Mouse (Mus musculus): ENCODE measurements around the gene Actr3. TPM values are rescaled to one million over a fixed set of nuclear protein-coding genes. Genes with fewer than 3 reads are reported as not detected.

The Actr3 gene
- total RNA-seq (2021), result 100 to 1,000 TPM; 107 to 120 TPM

DNA sequence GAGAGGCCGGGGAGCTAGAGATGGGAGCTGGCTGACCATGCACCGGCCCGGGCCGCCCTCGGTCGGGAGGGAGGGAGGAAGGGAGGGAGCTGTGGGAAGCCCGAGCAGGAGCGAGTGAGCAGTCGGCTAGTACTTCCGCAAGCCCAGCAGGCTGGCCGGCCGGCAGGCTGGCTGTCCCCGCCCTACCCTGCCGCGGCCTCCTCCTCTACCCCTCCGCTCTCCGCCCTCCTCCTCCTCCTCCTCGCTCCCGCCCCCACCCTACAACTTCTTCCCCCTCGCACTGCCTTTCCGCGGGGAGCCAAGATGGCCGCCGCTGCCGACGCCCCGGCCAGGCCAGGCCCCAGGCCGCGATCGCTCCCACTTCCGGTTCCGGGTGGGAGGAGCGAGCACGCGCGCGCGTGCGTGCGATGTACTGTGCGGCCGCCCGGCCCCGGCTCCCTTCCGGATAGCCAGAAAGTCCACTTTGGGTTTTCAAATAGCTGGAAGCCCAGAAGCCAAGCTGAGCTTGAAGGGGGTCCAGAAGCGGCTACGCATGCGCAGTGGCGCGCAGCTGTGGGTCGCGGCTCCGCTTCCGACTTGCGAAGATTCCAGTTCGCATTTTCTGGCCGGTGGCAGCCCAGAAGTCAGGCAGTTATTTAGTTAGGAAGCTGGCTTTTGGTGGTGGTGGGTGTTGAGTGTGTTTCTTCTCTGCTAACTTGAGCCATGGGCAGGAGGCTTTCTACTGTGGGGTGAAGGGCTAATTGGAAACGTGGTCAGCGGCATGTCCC lies at the start of gene Actr3:
Gene Actr3, minus strand, starts transcription at position 359 of the 767 bp plus-strand sequence.
- intact Hi-C loops (cut with DNase I), result loop anchor here (1.0 to 5.0 kb wide), 3 partner anchors 41 to 125 kb away; partner anchors contain the start of gene Slc35f5
- peak; percentile 100 for DNase-seq

DNA sequence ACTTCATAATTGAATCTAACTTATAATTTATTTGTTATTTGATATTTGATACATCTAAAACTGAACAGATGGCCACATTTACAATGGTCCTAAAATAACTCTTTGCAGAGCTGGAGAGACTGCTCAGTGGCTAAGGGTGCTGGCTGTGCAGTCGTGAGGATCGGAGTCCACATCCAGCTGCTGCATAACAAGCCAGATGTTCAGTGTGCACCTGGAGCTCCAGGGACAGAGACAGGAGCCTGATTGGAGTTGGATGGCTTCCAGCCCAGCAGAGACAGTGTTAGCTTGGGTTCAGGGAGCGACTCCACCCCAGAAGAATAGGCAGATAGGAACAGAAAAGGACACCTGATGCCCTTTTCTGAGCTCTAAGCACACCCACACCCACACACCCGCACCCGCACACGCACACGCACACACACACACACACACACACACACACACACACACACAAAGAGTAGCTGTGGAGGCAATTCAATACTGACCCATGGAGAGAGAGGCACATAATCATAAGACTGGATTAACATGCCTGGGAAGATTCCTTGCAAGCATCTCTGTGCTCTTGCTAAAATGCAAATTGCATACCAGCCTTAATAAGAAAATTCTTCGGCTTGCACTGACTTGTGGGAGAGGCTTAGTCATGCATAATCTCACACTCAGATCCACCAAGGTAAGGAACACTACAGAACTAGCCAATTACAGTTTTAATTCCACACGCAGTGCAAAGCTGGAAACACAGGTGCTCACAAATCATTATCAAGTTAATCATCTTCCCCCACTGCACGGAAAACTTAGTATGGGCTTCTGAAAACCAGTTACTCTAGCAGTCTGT lies 47.1 kb upstream of the Actr3 start:
- DNase-seq, result no peak
- intact Hi-C loops (cut with DNase I), result no loop called here

DNA sequence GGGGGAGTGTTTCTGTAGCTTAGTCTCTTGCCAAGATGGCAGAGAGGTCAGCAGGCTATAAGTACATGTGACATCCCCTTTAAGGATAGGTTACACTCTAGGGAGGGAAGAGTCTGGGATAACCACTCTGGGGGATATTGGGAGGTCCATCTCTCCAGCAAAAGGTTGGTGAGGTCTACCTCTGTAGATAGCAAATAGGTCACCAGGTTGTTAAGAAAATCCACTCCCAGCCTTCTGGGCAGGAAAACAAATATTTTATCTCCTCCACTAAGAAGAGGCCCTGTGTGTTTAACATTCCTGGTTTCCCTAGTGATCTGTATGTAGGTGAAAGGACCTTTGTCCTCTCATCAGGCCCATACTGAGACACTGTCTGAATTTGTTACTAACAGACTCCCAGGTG lies 46.3 kb upstream of the Actr3 start:
- intact Hi-C loops (cut with DNase I), result no loop called here
- no peak for DNase-seq

DNA sequence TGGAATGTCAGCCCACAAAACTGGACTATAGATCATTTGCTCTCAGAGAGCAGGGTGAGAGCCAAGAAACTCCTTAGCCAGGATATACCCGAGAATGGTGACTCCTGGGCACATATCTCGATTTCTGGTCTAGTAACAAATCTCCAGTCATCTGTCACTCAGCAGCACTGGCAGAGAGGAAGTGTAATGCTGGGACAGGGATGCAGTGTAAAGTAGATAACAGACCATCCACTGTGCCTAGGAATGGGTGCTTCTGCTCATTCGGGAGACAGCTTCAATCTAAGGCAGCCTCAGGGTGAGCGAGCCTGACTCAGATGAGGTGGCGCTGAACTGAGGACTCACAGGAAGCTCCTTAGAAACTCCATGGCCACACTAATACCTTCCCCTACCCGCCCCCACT lies 43.1 kb upstream of the Actr3 start:
- intact Hi-C loops (cut with DNase I), result no loop called here
- DNase-seq, result no peak

DNA sequence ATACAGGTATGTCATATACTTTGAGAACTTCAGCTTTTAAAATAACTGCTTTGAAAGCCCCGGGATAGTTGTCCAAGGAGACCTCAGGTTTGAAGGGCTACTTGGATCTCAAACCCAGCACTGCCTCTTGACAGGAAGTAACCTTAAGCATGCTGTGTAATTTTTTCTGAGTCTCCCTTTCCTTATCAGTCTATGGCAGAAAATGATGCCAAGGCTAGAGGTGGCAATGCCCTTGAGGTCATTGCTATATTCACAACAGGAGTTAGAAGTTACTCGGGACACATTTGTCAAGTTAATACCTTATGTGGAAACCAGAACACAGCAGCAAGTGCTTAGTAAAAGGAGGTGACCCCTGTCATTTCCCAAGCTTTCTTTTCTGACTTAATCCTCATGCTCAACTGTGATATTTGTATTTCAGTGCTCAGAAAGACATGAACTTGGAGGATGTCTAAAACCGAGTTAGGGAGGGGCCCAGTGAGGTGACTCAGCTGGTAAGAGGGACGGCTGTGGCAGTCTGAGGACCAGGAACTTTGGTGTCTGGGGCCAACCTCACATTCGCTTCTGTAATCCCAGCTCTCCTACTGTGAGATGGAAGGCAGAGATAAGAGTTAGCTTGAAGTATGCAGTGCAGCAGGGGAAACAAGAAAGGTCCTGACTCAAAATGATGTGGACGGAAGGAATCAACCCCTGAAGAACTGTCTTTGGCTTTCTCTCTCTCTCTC lies 40.6 kb upstream of the Actr3 start:
- no peak for DNase-seq
- intact Hi-C loops (cut with DNase I), result no loop called here

DNA sequence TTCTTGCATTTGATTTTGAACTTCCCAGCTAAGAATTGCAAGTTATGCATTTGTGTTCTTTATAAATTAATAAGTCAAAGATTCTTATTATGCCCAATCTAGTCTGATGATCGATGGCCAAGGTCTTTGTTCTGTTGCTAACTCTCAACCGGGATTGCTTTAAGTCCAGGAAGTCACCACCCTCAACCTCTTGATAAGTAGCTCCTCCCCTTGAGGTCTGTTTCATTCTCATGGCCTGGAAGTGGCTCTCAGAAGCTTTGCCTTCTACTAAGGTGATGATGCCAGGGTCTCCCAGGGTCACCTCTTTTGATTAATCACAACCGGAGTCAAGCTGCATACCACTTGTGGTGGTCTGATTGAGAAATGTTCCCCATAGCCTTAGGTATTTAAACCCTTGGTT lies 38.3 kb upstream of the Actr3 start:
- intact Hi-C loops (cut with DNase I), result no loop called here

GRCm38 (mm10) chr1:125473126-125473666 lies 37.7 kb upstream of the Actr3 start:
- no peak for DNase-seq
- intact Hi-C loops (cut with DNase I), result no loop called here

More for the DNA sequence above, 38.3 kb upstream of the Actr3 start:
- DNase-seq, result no peak

- no peak for DNase-seq
- intact Hi-C loops (cut with DNase I), result no loop called here
These were observed 35.5 kb upstream of the Actr3 start for GRCm38 (mm10) chr1:125470805-125471648.

DNA sequence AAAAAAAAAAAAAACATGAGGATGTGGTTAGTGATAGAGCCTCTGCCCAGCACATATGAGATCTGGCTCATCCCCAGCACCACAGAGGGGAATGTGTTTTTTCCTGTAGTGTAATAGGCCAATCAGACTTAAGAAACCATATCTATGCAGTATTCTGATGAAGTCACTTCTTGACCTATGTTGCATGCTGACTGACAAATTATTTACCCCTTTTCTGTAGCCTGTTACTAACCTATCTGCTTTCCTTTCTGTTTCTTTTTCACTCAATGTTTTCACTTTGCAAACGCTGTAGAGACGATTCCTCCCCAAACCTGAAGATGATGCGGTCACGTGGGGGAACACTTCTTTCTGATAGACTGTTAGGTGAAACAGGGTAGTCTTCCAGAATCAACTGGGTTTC lies 32.4 kb upstream of the Actr3 start:
- intact Hi-C loops (cut with DNase I), result no loop called here
- no peak for DNase-seq

DNA sequence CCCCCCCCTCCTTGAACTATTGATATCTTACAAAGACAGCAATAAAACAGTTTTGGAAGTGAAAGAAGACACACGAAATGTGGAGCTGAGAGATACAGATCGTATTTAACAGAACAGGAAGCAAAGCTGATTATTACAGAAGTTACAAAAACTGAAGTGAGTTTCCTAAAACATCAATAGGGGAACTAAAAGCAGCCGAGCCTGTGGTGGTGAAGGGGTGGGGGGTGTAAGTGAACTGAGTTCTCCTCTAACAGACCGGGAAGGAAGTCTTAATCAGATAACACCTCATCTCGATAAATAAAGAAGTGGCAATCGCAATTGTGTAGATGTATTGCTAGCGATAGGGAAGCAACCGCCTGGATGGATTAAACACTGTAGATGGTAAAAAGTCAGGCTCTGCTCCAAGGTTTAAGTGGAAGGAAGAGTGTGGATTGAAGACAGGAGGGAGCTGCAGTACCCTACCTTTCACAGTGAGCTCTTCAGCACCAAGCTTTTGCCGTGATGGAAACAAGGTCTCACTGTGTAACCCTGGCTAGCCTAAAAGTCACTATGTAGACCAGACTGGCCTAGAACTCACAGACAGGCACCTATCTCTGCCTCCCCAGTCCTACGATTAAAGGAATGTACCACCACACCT lies 31.2 kb upstream of the Actr3 start:
- DNase-seq, result no peak
- intact Hi-C loops (cut with DNase I), result no loop called here

DNA sequence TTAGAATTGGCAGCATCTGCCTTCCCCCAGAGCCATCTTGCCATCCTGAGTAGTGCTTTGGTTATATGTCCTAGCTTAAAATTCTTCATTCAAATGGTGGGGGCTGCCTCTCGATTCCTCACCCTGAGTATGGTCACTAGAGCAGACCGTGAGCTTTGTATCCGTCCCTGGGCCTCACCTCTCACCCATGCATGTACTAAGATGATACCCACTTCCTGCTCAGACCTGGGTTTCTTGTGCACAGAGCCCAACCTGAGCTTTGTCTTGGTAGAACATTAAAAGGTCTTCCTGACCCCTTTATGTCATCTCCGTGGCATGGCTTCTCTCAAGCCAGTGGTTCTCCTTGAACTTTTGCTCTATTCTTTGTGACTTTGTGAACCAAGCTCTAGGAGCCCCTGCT lies 28.5 kb upstream of the Actr3 start:
- DNase-seq, result no peak
- intact Hi-C loops (cut with DNase I), result no loop called here

DNA sequence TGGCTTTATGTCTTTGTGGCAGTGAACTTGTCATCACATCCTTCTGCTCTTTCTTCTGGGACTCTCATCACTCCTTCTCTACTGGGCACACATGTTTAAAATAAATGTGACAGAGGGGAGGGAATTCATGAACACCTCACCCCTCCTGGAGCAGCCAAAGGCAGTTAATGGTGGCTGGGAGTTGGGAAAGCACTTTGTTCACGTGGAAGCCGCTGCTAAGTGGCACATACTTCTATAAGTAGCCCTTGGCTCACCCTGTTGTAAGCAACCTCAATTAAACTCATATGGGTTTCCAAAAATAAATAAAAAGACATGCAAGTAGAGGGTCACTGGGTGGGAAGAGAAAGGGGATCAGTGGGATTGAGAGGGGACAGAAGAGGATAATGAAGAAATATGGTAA lies 27.8 kb upstream of the Actr3 start:
- no peak for DNase-seq
- intact Hi-C loops (cut with DNase I), result no loop called here

DNA sequence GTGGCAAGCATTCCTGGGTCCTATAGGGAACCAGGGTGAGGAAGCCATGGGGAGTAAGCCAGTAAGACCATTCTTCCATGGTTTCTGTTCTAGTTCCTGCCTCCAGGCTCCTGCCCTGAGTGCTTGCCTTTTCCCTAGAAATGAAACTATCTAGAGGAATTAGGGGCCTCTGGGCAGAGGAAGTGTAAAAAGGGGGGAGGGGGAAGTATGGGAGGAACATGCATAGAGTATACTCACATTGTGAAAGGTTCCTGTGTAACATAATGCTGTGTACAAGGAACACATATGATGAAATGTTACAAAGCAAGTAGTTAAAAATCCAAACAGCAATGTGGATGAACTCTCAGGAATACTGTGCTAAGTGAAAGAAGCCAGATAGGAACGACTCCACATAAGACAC lies 27.4 kb upstream of the Actr3 start:
- intact Hi-C loops (cut with DNase I), result no loop called here
- no peak for DNase-seq

DNA sequence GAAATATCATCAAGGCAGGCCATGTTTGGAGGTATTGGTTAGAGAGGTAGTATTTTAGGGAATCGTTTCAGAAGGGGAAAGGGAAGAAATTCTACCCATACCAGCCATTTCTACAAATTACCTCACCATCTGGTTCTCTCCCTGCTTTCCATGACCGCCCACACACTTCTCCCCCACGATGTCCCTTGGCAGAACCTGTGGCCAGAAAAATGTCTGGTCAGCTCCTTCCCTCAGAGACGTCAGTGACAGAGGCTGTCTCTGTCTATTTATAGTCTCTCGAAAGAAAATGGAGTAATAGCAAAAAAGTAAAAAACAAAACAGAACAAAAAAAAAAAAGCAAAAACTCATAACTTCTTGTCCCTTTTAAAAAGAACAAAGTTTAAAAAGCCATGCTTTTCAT lies 23.0 kb upstream of the Actr3 start:
- intact Hi-C loops (cut with DNase I), result no loop called here
- DNase-seq, result peak in 1 of 2 experiments; percentile 31

- intact Hi-C loops (cut with DNase I), result no loop called here
- no peak for DNase-seq
These were observed 19.6 kb upstream of the Actr3 start for GRCm38 (mm10) chr1:125455128-125455527.

- DNase-seq, result no peak
- intact Hi-C loops (cut with DNase I), result no loop called here
These were observed 14.9 kb upstream of the Actr3 start for GRCm38 (mm10) chr1:125450282-125451000.

DNA sequence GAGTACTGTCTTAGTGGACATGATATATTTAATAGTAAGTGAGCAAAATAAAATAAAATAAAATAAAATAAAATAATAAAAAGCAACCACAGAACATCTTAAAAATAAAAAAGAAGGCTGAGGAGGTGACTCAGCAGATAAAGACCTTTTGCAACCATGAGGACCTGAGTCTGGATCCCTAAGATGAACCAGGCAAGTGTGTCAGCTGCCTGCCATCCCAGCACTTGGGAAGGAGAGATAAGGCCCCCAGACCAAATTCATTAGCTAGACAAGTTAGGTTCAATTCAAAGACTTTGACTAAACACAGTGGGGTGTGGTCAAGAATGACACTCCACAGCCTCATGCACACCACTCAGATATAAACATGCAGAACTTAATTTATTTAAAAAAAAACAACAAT lies 12.4 kb upstream of the Actr3 start:
- intact Hi-C loops (cut with DNase I), result no loop called here
- DNase-seq, result no peak

DNA sequence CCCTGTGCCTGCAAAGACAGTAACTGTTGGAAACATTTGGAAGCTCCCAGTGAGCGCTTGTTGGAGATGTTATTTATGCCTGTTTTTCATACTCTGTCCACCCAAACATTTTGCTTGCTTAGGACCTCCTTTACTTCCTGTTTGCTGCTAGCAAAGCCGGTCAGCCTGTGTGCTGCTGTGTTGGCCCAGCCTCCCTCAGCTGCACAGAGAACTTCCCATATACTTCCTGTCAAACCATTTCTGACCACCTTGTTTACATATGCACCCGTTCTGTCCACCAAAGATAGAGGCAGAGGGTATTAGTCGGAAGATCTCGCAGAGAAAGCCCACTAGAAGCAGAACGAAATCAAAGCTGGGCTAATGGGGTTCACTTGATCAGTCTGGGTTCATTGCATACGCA lies 6.2 kb upstream of the Actr3 start:
- intact Hi-C loops (cut with DNase I), result no loop called here
- no peak for DNase-seq

- DNase-seq, result no peak
- intact Hi-C loops (cut with DNase I), result no loop called here
These were observed 5.7 kb upstream of the Actr3 start for GRCm38 (mm10) chr1:125441251-125441650.
